Mouse (Mus musculus) ES-Bruce4 (cell line): Measurements from ENCODE around the gene Gm156. TPM values are rescaled to one million over a fixed set of nuclear protein-coding genes. Genes with fewer than 3 reads are reported as not detected.
"Not testable (repeated sequence)": the region's sequence is repeated elsewhere in the genome, so short reads cannot be mapped to it uniquely, and the experiment has no call there.

Experiments used
- H3K27ac ChIP-seq: 2 replicates; pipeline ENCODE4 v1.5.1; 2012; ENCODE audit warnings: low read length, inconsistent platforms; ENCODE audit not compliant: insufficient read depth
- H3K27me3 ChIP-seq: 2 replicates; pipeline ENCODE4 v1.6.1; 2012; ENCODE audit warnings: mild to moderate bottlenecking, low read length, inconsistent platforms; ENCODE audit not compliant: control insufficient read depth, poor library complexity, insufficient read depth, severe bottlenecking
- H3K36me3 ChIP-seq: 2 replicates; pipeline ENCODE4 v1.6.1; 2012; ENCODE audit warnings: inconsistent platforms, mild to moderate bottlenecking, low read length, moderate library complexity; ENCODE audit not compliant: control insufficient read depth, poor library complexity, insufficient read depth, severe bottlenecking
- H3K4me1 ChIP-seq: one replicate; pipeline ENCODE4 v1.8.1; 2011; ENCODE audit warnings: low read length; ENCODE audit not compliant: control insufficient read depth, insufficient read depth
- H3K4me3 ChIP-seq: 2 replicates; pipeline ENCODE4 v1.5.1; 2011; ENCODE audit warnings: low read depth, mild to moderate bottlenecking, low read length
- H3K9ac ChIP-seq: 2 replicates; pipeline ENCODE4 v1.6.1; 2012; ENCODE audit warnings: low read depth, mild to moderate bottlenecking, inconsistent platforms; ENCODE audit not compliant: poor library complexity, severe bottlenecking
- H3K9me3 ChIP-seq: replicated peaks from 2 replicates; pipeline ENCODE4 v1.6.1; 2012; ENCODE audit warnings: mild to moderate bottlenecking, low read length, inconsistent platforms; ENCODE audit not compliant: control insufficient read depth, poor library complexity, insufficient read depth, severe bottlenecking
- CTCF ChIP-seq: IDR thresholded peaks from one replicate; pipeline ENCODE4 v1.8.1; 2011; ENCODE audit warnings: low read depth, low read length
- EP300 ChIP-seq: IDR thresholded peaks from 2 replicates; pipeline ENCODE4 v1.6.1; 2011; ENCODE audit warnings: low read depth, low read length; ENCODE audit not compliant: insufficient read depth
- POLR2A ChIP-seq: IDR thresholded peaks from one replicate; pipeline ENCODE4 v1.8.1; 2011; ENCODE audit warnings: low read length; ENCODE audit not compliant: insufficient read depth
- polyA plus RNA-seq: library from polyadenylated mRNA; stranded (reverse); fragments of >200 nt; gene quantifications from 2 replicates; pipeline ENCODE4 v1.2.4, GENCODE M21; 2011; ENCODE audit warnings: low read depth; ENCODE audit not compliant: missing spikeins, insufficient read depth, insufficient read length

Gene Gm156
- polyA plus RNA-seq, result not detected in 2 replicates

DNA sequence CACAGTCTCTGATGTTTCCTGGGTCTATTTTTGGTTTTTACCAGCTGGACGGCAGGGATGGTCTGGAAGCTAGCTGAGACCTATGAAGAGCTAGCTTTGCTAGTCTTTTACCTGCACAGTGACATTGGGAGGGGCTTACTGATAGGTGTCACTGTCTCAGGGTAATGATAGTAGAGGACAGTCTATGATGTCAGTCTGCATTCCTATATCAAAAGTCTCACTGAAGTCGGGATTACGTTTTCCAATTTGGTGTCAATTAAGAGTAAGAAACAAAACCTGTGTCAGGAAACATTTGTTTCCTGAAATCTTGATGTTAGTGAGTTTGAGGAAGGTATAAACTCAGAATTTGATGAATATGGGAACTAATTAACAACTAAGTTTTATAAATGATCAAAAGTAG, at the start of gene Gm156:
Gene Gm156, minus strand, starts transcription at position 101 of the 400 bp plus-strand sequence.
- not testable (repeated sequence) for H3K9me3 ChIP-seq, H3K4me3 ChIP-seq, H3K9ac ChIP-seq, H3K27me3 ChIP-seq, H3K27ac ChIP-seq, H3K4me1 ChIP-seq, H3K36me3 ChIP-seq

DNA sequence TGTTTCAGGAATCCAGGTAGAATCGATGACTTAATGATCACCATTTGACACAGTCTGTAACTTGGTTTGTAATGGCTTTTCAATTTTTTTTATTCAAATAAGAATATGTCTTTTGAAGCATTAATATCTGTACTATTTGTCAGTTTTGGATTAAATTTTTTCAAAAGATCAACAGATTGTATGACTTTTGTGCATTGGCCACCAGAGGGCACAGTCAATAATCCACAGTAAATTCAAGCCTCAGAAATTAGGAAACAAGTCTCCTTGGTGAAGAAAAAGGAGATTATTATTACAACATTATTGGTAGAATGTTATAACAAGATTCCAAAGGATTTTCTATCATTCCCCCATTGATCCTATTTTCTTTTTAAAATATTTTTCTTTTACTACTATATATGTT, 41.5 kb upstream of the Gm156 start:
- Histone ChIP-seq H3K4me3 (no peak overlapping the region), H3K27me3 (no peaks in the 10 kb centered on the region), H3K9me3 (no peaks in the 10 kb centered on the region), H3K27ac (no peak overlapping the region), H3K36me3 (no peaks in the 10 kb centered on the region), H3K9ac (no peak overlapping the region), H3K4me1 (no peaks in the 10 kb centered on the region)
- TF ChIP-seq POLR2A (no peak), CTCF (no peak), EP300 (no peak)

DNA sequence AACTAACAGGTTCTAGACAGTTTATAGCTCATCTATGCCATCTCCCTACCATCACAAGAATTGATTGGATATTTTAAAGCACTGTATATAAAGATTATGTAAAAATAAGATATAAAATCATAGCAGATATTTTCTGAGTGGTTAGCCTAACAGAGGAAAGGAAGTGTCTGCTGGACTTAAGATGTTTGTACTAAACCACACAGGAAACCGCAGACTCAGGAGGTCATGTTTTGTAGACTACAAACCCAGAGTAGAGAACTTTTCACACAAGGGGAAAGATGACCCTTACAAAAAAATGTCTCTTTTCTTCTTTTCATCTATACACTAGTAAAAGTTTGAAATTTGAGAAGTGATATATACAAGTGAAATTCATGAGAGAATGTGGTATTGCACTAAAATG, 39.9 kb upstream of the Gm156 start:
- no peak for TF ChIP-seq EP300
- no peak for TF ChIP-seq CTCF
- no peak for TF ChIP-seq POLR2A
- Histone ChIP-seq H3K36me3 (no peaks in the 10 kb centered on the region), H3K4me3 (no peak overlapping the region), H3K9me3 (no peaks in the 10 kb centered on the region), H3K9ac (no peak overlapping the region), H3K27ac (no peak overlapping the region), H3K4me1 (no peaks in the 10 kb centered on the region), H3K27me3 (no peaks in the 10 kb centered on the region)

DNA sequence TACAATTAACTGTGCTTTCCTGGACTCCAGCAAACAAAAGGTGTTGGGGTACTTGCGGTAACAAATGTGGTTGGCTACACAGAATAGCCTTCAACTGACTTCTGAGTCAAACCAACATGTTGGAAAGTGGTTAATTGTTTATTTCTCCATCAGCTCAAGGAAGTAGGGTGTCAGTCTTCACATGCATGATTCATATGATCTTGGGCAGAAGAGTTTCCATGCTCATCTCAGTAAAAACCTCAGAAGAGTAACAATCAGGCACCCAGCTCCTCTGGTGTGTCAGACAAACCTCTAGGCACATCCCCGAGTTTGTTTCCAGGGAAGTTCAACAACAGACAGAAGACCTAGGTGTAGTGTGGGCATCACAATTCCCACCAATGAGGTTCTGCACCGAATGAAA, 33.7 kb upstream of the Gm156 start:
- Histone ChIP-seq H3K9ac (no peak overlapping the region), H3K4me1 (no peaks in the 10 kb centered on the region), H3K9me3 (no peaks in the 10 kb centered on the region)

DNA sequence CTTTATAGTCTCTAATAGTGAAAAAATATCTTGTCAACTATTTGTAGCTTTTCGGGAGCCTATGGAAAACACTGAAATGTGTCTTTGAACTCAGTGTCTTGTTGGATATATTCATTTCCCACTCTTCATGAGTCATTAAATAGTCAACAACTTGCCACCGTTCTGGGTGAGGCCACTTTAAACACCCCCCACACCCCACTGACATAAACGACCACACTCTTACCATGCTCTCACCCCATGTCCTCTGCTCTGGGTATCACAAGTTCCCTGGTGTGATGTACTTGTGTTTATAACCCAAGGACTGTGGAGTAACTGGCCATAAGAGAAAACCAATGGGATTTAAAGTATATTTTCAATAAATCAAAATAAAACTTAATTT, 36.4 kb downstream of the Gm156 start:
- Histone ChIP-seq H3K36me3 (no peaks in the 10 kb centered on the region), H3K4me3 (no peak overlapping the region), H3K27me3 (no peaks in the 10 kb centered on the region), H3K9ac (no peak overlapping the region), H3K9me3 (no peaks in the 10 kb centered on the region), H3K4me1 (no peaks in the 10 kb centered on the region), H3K27ac (no peak overlapping the region)
- TF ChIP-seq EP300 (no peak), POLR2A (no peak), CTCF (no peak)

More for the DNA sequence above, 33.7 kb upstream of the Gm156 start:
- no peak overlapping the region for H3K27ac ChIP-seq
- no peak for TF ChIP-seq EP300
- no peak for TF ChIP-seq CTCF
- no peak for TF ChIP-seq POLR2A
- H3K4me3 ChIP-seq, result no peak overlapping the region
- no peaks in the 10 kb centered on the region for H3K27me3 ChIP-seq
- no peaks in the 10 kb centered on the region for H3K36me3 ChIP-seq

DNA sequence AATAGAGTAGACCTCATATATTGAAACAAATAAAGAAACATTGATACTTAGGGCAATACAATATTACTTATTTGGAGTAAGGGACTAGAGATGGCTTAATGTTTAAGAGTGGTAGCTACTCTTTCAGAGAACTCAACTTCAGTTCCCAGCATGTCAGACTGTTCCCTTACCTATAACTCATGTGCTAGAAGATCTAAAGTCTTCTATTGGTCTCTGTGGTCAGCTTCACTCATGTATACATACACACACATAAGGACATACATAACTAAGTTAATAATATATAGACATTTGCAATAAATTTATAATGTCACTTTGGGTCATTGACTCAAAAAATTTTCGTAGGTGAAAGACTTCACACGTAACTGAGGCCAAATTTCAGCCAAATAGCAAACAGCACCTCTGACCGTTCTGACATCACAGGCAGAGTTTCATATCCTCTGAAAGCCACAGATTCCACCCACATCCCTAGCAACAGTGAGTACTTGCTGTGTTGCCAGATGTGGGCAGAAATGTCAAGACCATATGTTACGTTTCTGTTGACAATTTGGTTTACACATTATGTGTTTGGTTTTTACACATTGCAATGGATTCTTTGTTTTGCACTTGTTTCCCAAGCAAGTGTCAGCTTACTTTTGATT, 36.9 kb downstream of the Gm156 start:
- H3K27ac ChIP-seq, result no peak overlapping the region
- no peak overlapping the region for H3K9ac ChIP-seq
- no peaks in the 10 kb centered on the region for H3K9me3 ChIP-seq
- no peak for TF ChIP-seq CTCF
- no peak for TF ChIP-seq EP300
- TF ChIP-seq POLR2A, result no peak
- no peak overlapping the region for H3K4me3 ChIP-seq
- no peaks in the 10 kb centered on the region for H3K27me3 ChIP-seq
- H3K36me3 ChIP-seq, result no peaks in the 10 kb centered on the region
- H3K4me1 ChIP-seq, result no peaks in the 10 kb centered on the region
